ENCODE assay signal across 10 mouse cellular contexts in genomic region chr11:110538206-110538605, GRCm38 (mm10).
DNase-seq lines count a peak whose midpoint lies in the region; ATAC-seq and TF ChIP-seq lines count a peak whose summit lies in the region.
"Had no signal": no experiment of that assay in that cellular context is flagged by ENCODE, and none has a peak within 500 bp of the region (broad histone marks: within the 10 kb centered on the region; RNA-seq: fewer than 3 reads in every experiment).

No protein-coding gene starts in this region.

- H3K4me1 ChIP-seq in heart, embryonic 15.5 days (replicated peaks) = peaks cover 3% of the 10 kb centered on the region
- no peaks in the 10 kb centered on the region for H3K4me1 ChIP-seq in MEL (ENCODE audit: control insufficient read depth in 1 of 2, insufficient read depth in 2 of 2, low read length in 2 of 2)
- H3K4me1 ChIP-seq in liver, embryonic 15.5 days (replicated peaks) = no peaks in the 10 kb centered on the region

- no peak; a peak in 1 of 6 replicates for TF ChIP-seq CTCF in MEL (IDR thresholded peaks at IDR 0.05 in 2 of 3, conservative IDR thresholded peaks at IDR 0.05 in 1 of 3; ENCODE audit: control insufficient read depth in 1 of 3, insufficient read depth in 1 of 3, low read depth in 2 of 3, low read length in 3 of 3, poor library complexity in 1 of 3, severe bottlenecking in 1 of 3)

- 0 out of 2 replicates have a peak, but pooled peaks cover 6% of the 10 kb centered on the region for H3K9me3 ChIP-seq in heart, embryonic 15.5 days (replicated peaks)
- H3K9me3 ChIP-seq in MEL (replicated peaks; ENCODE audit: insufficient read depth, low read length) = no peaks in the 10 kb centered on the region
- no peaks in the 10 kb centered on the region for H3K9me3 ChIP-seq in liver, embryonic 15.5 days (replicated peaks)
- H3K9me3 ChIP-seq: neural tube, embryonic 15.5 days had no signal

- ATAC-seq in heart, embryonic 15.5 days (replicated peaks; ENCODE audit: insufficient number of reproducible peaks, insufficient read depth, low FRiP score, low read depth) = no peak
- ATAC-seq in liver, embryonic 15.5 days (ENCODE audit: insufficient read depth) = no peak

- no peaks in the 10 kb centered on the region for H3K79me2 ChIP-seq in MEL (ENCODE audit: control insufficient read depth, insufficient read depth, low read length, poor library complexity)

- peak in 1 of 2 experiments; percentile 55; a peak in 2 of 4 replicates for TF ChIP-seq EP300 in MEL (IDR thresholded peaks at IDR 0.05; ENCODE audit: low read depth in 1 of 2, low read length in 2 of 2)

- no peak overlapping the region for H3K27ac ChIP-seq in heart, embryonic 15.5 days
- H3K27ac ChIP-seq in MEL (ENCODE audit: control insufficient read depth, low read depth, low read length) = peak overlapping the region; percentile 34; the same call in 1 of the 2 replicates
- no peak overlapping the region for H3K27ac ChIP-seq in liver, embryonic 15.5 days (replicated peaks)
- H3K27ac ChIP-seq: hindbrain, embryonic 10.5 days; neural tube, embryonic 15.5 days had no signal

- no peak overlapping the region for H3K9ac ChIP-seq in heart, embryonic 15.5 days
- peak overlapping the region; percentile 49 for H3K9ac ChIP-seq in MEL (ENCODE audit: control insufficient read depth, low read depth, low read length, poor library complexity, severe bottlenecking)
- H3K9ac ChIP-seq in liver, embryonic 15.5 days = no peak overlapping the region
- H3K9ac ChIP-seq: neural tube, embryonic 15.5 days had no signal

- H3K27me3 ChIP-seq in heart, embryonic 15.5 days = no peaks in the 10 kb centered on the region
- no peaks in the 10 kb centered on the region for H3K27me3 ChIP-seq in MEL (ENCODE audit: control insufficient read depth in 1 of 2, insufficient read depth in 2 of 2, low read length in 2 of 2)
- no peaks in the 10 kb centered on the region for H3K27me3 ChIP-seq in liver, embryonic 15.5 days
- H3K27me3 ChIP-seq: neural tube, embryonic 15.5 days had no signal

- no peak for TF ChIP-seq POLR2A in MEL (IDR thresholded peaks at IDR 0.05; ENCODE audit: control insufficient read depth in 1 of 2, insufficient read depth in 1 of 2, low read depth in 1 of 2, low read length in 2 of 2, poor library complexity in 1 of 2)

- intact Hi-C loops in heart, postnatal 14 days (cut with DNase I) = loop anchor here (5.0 kb wide), 2 partner anchors 34 to 984 kb away; no protein-coding TSS in a partner anchor

- DNase-seq in heart, postnatal 14 days = no peak
- DNase-seq in 416B (ENCODE audit: low read depth) (peak; percentile 63), MEL (ENCODE audit: low read depth, low spot score) (peak; percentile 85)
- DNase-seq in cerebellum, postnatal 14 days = no peak
- no peak for DNase-seq in adrenal gland, postnatal 10 days
- DNase-seq in ovary, postnatal 36 days (ENCODE audit: low spot score) = no peak

- TF ChIP-seq RAD21 in MEL (IDR thresholded peaks at IDR 0.05; ENCODE audit: low read depth, low read length) = no peak

- peak overlapping the region; percentile 59 for H3K4me2 ChIP-seq in heart, embryonic 15.5 days
- peak overlapping the region; percentile 15; the same call in 1 of the 2 replicates for H3K4me2 ChIP-seq in liver, embryonic 15.5 days

- H3K4me3 ChIP-seq in heart, embryonic 15.5 days = no peak overlapping the region
- peak overlapping the region; percentile 31 to 59 for H3K4me3 ChIP-seq in MEL (ENCODE audit: control insufficient read depth in 1 of 2, insufficient read depth in 1 of 2, low read depth in 2 of 2, low read length in 2 of 2)
- no peak overlapping the region for H3K4me3 ChIP-seq in liver, embryonic 15.5 days (replicated peaks)

- H3K36me3 ChIP-seq in heart, embryonic 15.5 days = no peaks in the 10 kb centered on the region
- peaks cover 0 to 3% of the 10 kb centered on the region in 2 experiments; a peak in 2 of 4 replicates for H3K36me3 ChIP-seq in MEL (ENCODE audit: control insufficient read depth in 1 of 2, insufficient read depth in 2 of 2, low read length in 2 of 2)
- no peaks in the 10 kb centered on the region for H3K36me3 ChIP-seq in liver, embryonic 15.5 days (replicated peaks)
- H3K36me3 ChIP-seq: hindbrain, embryonic 10.5 days; neural tube, embryonic 15.5 days had no signal

- 35% methylated on average over 10 of the region's 10 CpGs for WGBS in heart, embryonic 15.5 days
- 15% methylated on average over 10 of the region's 10 CpGs for WGBS in liver, embryonic 15.5 days (ENCODE audit: insufficient replicate concordance)

TF ChIP-seq in MEL, 35 proteins besides CTCF, POLR2A, EP300 and RAD21:
- TF ChIP-seq SIN3A (IDR thresholded peaks at IDR 0.05; ENCODE audit: low read length) (0 out of 2 replicates have a peak, but pooled peaks have one; percentile 22), MAZ (IDR thresholded peaks at IDR 0.05; ENCODE audit: low read depth, low read length) (peak; percentile 44; the same call in 1 of the 2 replicates), HCFC1 (IDR thresholded peaks at IDR 0.05; ENCODE audit: low read depth, low read length) (0 out of 2 replicates have a peak, but pooled peaks have one; percentile 15), SMC3 (IDR thresholded peaks at IDR 0.05; ENCODE audit: low read depth, low read length) (0 out of 2 replicates have a peak, but pooled peaks have one; percentile 9), MAFK (IDR thresholded peaks at IDR 0.05; ENCODE audit: borderline replicate concordance, low read depth, low read length) (no peak), UBTF (IDR thresholded peaks at IDR 0.05; ENCODE audit: borderline replicate concordance, insufficient read depth, low read depth, low read length) (no peak), GATA1 (IDR thresholded peaks at IDR 0.05; ENCODE audit: low read depth, low read length) (0 out of 2 replicates have a peak, but pooled peaks have one; percentile 44), MEF2A (IDR thresholded peaks at IDR 0.05; ENCODE audit: extremely low read depth, insufficient replicate concordance, low read depth, low read length, poor library complexity, severe bottlenecking) (no peak), BHLHE40 (IDR thresholded peaks at IDR 0.05; ENCODE audit: borderline replicate concordance, low read depth, low read length) (no peak), CHD1 (IDR thresholded peaks at IDR 0.05; ENCODE audit: low read depth, low read length) (no peak), RCOR1 (IDR thresholded peaks at IDR 0.05; ENCODE audit: low read depth, low read length) (0 out of 2 replicates have a peak, but pooled peaks have one; percentile 22), USF1 (IDR thresholded peaks at IDR 0.05; ENCODE audit: low read depth, low read length) (no peak), E2F4 (IDR thresholded peaks at IDR 0.05; ENCODE audit: borderline replicate concordance, low read depth, low read length) (no peak)

Comparison
In these comparisons a context has a peak if more than half of its experiments do, and no peak if none do; other contexts are left out.
1. H3K4me3 ChIP-seq: peak in MEL (2 of 2); none in heart, embryonic 15.5 days (single experiment) and liver, embryonic 15.5 days (single experiment).
2. DNase-seq: peak in 416B (single experiment) and MEL (single experiment); none in heart, postnatal 14 days (0 of 2), cerebellum, postnatal 14 days (0 of 2), adrenal gland, postnatal 10 days (single experiment) and ovary, postnatal 36 days (single experiment).